Mouse (Mus musculus) heart, embryonic 15.5 days (tissue): ENCODE measurements around the gene Csf3. TPM values are rescaled to one million over a fixed set of nuclear protein-coding genes. Genes with fewer than 3 reads are reported as not detected.
"Not testable (repeated sequence)": the region's sequence is repeated elsewhere in the genome, so short reads cannot be mapped to it uniquely, and the experiment has no call there.

ENCODE experiments used
- ATAC-seq: fragments of 200-750 bp; cut with Nextera tagmentation; replicated peaks from 2 replicates; pipeline ENCODE4 v1.8.0; 2017; ENCODE audit warnings: low read depth, moderate TSS enrichment; ENCODE audit not compliant: insufficient number of reproducible peaks, insufficient read depth, low FRiP score
- H3K27ac ChIP-seq: fragments of 300-500 bp; sonication (generic); 2 replicates; pipeline ENCODE4 v1.5.1; 2015; ENCODE audit warnings: mild to moderate bottlenecking, inconsistent platforms
- H3K27me3 ChIP-seq: fragments of 300-500 bp; sonication (generic); 2 replicates; pipeline ENCODE4 v1.6.1; 2015; ENCODE audit warnings: inconsistent platforms
- H3K36me3 ChIP-seq: fragments of 300-500 bp; sonication (generic); 2 replicates; pipeline ENCODE4 v1.6.1; 2015; ENCODE audit warnings: mild to moderate bottlenecking, inconsistent platforms
- H3K4me1 ChIP-seq: fragments of 300-500 bp; sonication (generic); replicated peaks from 2 replicates; pipeline ENCODE4 v1.6.1; 2015; ENCODE audit warnings: inconsistent platforms
- H3K4me2 ChIP-seq: fragments of 300-500 bp; sonication (generic); 2 replicates; pipeline ENCODE4 v1.6.1; 2015; ENCODE audit warnings: inconsistent platforms, mild to moderate bottlenecking, moderate library complexity
- H3K4me3 ChIP-seq: fragments of 300-500 bp; sonication (generic); 2 replicates; pipeline ENCODE4 v1.5.1; 2015; ENCODE audit warnings: mild to moderate bottlenecking, inconsistent platforms
- H3K9ac ChIP-seq: fragments of 300-500 bp; sonication (generic); 2 replicates; pipeline ENCODE4 v1.6.1; 2015; ENCODE audit warnings: mild to moderate bottlenecking, inconsistent platforms
- H3K9me3 ChIP-seq: fragments of 300-500 bp; sonication (generic); replicated peaks from 2 replicates; pipeline ENCODE4 v1.6.1; 2016; ENCODE audit warnings: inconsistent platforms
- WGBS: fragments of 180-500 bp; shearing (Covaris S2); methylation state at CpG from one replicate; pipeline ENCODE4 v1.1.7; 2015; ENCODE audit warnings: mixed read lengths; 5-methylcytosine and 5-hydroxymethylcytosine counted together
- polyA plus RNA-seq: library from polyadenylated mRNA; unstranded; fragments of >200 nt; fragmentation: Nextera tagmentation; extraction: Ambion mirVana; gene quantifications from 2 replicates; pipeline ENCODE4 v1.2.1, GENCODE M21; 2015

Gene Csf3
- polyA plus RNA-seq, result not detected in 2 replicates

DNA sequence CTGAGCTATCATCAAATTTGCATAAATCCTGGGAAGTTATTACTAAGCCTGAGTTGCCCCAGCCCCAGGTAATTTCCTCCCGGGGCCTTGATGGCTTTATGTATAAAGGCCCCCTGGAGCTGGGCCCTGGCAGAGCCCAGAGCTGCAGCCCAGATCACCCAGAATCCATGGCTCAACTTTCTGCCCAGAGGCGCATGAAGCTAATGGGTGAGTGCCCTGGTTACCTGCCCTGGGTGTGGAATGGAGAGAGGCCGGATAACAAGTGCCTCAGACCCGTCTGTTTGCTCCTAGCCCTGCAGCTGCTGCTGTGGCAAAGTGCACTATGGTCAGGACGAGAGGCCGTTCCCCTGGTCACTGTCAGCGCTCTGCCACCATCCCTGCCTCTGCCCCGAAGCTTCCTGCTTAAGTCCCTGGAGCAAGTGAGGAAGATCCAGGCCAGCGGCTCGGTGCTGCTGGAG, at the start of gene Csf3:
Gene Csf3 (plus strand): TSS at position 51 of the 458 bp plus-strand sequence.
- 0 out of 2 replicates have a peak, but pooled peaks cover 3% of the 10 kb centered on the region for H3K27me3 ChIP-seq
- H3K4me2 ChIP-seq, result no peak within 1 kb of the TSS
- no peak within 1 kb of the TSS for H3K4me3 ChIP-seq
- H3K36me3 ChIP-seq, result peaks cover 5% of the 10 kb centered on the region
- no peaks in the 10 kb centered on the region for H3K9me3 ChIP-seq
- WGBS, result 50% methylated on average over 10 of the region's 10 CpGs
- H3K4me1 ChIP-seq, result peaks cover 13% of the 10 kb centered on the region
- H3K9ac ChIP-seq, result 0 out of 2 replicates have a peak within 1 kb of the TSS, but pooled peaks have one; percentile 1
- ATAC-seq, result no peak
- H3K27ac ChIP-seq, result no peak within 1 kb of the TSS

DNA sequence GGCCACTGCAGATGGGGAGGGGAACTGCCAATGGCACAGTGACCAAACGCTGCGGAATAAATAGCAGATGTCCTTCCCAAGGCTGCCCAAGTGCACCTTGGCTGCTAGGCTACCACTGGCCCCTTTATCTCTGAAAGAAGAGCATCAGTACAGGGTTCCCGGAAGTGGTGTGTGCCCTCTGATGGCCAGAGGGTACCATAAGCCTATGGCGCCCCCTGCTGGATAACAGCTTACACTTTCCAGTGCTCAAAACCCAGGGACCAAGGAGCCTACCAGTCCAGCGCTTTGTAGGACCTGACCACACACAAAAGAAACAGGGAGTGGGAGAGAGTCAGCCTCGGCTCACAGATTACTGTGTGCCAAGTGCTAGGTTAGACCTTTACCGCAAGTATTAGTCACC, 46.0 kb upstream of the Csf3 start:
- H3K4me2 ChIP-seq, ATAC-seq: not testable (repeated sequence)

DNA sequence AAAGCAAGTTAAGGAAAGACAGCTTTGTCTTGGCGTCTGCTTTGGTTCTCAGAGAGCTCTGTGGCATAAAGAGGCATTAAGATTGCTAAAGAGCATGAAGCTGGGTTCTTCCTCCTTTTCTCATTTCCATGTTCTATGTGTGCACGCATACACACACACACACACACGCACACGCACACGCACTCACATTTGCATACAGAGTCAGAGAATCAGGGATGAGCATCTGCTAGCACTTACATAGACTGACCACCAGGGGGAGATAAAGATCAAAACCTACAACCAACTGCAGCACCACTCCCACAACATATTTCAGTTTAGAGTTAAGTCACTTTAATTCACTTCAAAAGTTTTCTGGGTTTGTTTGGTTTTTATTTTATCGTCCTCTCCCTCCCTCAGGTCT, 40.5 kb upstream of the Csf3 start:
- Histone ChIP-seq H3K4me2 (no peak overlapping the region; the same call in 1 of the 2 replicates), H3K9ac (no peak overlapping the region), H3K36me3 (no peaks in the 10 kb centered on the region), H3K4me3 (no peak overlapping the region), H3K9me3 (no peaks in the 10 kb centered on the region), H3K27me3 (peaks cover 8% of the 10 kb centered on the region; the same call in 1 of the 2 replicates), H3K4me1 (no peaks in the 10 kb centered on the region), H3K27ac (no peak overlapping the region)
- WGBS, result 13% methylated on average over 6 of the region's 6 CpGs
- ATAC-seq, result no peak

More for the DNA sequence above, 46.0 kb upstream of the Csf3 start:
- H3K9ac ChIP-seq, H3K4me3 ChIP-seq, H3K9me3 ChIP-seq, H3K27me3 ChIP-seq, H3K27ac ChIP-seq, H3K36me3 ChIP-seq, H3K4me1 ChIP-seq: not testable (repeated sequence)
- 8% methylated on average over 7 of the region's 7 CpGs for WGBS

DNA sequence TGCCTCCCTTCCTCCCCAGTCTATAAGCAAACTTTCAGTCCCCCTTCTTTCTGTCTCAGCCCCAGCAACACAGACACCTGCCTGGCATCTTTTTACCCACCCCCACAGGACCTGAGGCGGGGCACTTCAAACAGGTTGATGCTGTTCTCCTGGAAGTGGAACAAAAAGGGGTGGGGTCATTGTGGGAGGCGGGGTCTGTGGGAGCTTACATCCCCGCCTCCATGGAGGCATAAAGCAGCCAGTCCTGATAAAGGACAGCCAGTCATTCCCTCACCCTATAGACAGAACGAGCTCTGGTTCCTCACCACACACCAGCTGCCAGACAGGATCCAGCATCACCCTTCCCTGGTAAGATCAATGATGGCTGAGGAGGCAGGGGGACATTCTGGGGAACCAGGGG, 37.0 kb upstream of the Csf3 start, which contains the start of gene Gsdma:
Gene Gsdma (plus strand): TSS at position 261 of the 400 bp plus-strand sequence.
- no peaks in the 10 kb centered on the region for H3K36me3 ChIP-seq
- no peak within 1 kb of the TSS for H3K9ac ChIP-seq
- no peak for ATAC-seq
- no peaks in the 10 kb centered on the region for H3K9me3 ChIP-seq
- H3K4me3 ChIP-seq, result no peak within 1 kb of the TSS
- H3K27ac ChIP-seq, result no peak within 1 kb of the TSS
- no peaks in the 10 kb centered on the region for H3K4me1 ChIP-seq
- peaks cover 34% of the 10 kb centered on the region for H3K27me3 ChIP-seq
- 28% methylated on average over 4 of the region's 4 CpGs for WGBS
- no peak within 1 kb of the TSS for H3K4me2 ChIP-seq

DNA sequence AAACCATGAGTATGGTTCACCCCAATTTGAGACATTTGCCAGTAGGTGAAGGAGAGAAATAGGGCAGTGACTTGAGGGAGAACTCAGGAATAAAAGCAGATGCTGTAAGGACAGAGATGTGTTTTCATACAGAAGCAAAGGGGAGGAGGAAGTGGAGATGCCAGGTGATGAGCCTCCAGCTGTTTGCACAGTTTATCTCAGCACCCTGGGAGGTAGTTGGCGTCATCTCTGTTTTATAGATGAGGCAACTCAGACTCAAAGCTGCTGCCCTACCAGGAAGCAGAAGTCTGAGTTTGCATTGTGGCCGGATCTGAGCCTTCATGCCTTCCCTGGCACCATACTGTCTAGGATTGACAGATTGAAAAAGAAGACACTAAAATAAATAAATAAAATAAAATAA, 32.1 kb upstream of the Csf3 start:
- Histone ChIP-seq H3K9ac (no peak overlapping the region), H3K4me3 (no peak overlapping the region), H3K27ac (no peak overlapping the region), H3K36me3 (no peaks in the 10 kb centered on the region), H3K27me3 (peaks cover 45% of the 10 kb centered on the region), H3K4me1 (no peaks in the 10 kb centered on the region), H3K4me2 (no peak overlapping the region), H3K9me3 (no peaks in the 10 kb centered on the region)
- 63% methylated on average over 2 of the region's 2 CpGs for WGBS
- no peak for ATAC-seq

DNA sequence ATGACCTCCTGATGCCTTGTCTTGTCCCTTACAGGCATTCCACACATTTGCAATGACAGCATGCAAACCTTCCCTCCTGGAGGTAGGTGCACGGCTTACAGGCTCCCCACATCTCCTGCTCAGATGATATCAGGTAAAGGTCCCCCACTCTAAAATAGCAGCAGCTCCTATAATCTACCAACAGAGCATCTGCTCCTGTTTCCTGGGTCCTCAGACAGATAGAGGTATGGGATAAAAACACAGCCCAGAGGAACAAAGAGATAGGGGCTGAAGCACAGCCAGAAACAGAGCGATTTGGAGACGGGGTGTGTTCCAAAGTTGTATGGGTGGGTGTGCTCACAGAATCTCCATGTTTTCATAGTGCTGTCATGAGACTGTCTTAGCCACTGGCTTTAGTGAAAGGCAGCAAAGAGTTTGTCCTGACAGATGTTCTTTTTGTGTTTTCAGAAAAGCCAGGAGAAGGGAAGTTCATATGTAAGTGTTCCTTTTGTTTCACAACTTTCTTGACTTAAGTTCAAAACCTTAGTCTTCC, 29.7 kb upstream of the Csf3 start:
- H3K4me3 ChIP-seq, result no peak overlapping the region
- no peaks in the 10 kb centered on the region for H3K4me1 ChIP-seq
- no peaks in the 10 kb centered on the region for H3K36me3 ChIP-seq
- H3K27me3 ChIP-seq, result peaks cover 43% of the 10 kb centered on the region
- no peak overlapping the region for H3K27ac ChIP-seq
- 59% methylated on average over 3 of the region's 3 CpGs for WGBS
- no peak for ATAC-seq
- no peak overlapping the region for H3K9ac ChIP-seq
- no peaks in the 10 kb centered on the region for H3K9me3 ChIP-seq
- no peak overlapping the region for H3K4me2 ChIP-seq

DNA sequence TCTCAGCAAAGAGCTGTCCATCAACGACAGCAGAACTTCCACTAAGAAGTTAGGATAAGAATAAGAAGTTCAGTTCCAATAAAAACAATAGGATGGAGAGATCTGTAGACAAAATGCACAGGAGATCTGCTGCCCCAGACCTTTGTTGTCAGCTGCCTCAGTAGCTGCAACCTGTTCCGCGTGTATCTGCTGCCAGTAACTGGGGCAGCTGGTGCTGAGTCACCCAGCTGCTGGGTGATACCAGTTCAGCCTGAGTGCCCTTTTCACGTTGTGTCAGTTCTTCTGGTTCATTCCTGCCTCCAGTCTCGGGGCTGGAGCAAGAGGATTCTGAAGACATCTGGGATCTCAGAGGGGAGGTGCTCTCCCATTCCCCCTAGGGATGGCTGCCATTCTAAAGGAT, 29.2 kb upstream of the Csf3 start:
- ATAC-seq, result no peak
- peaks cover 40% of the 10 kb centered on the region for H3K27me3 ChIP-seq
- 45% methylated on average over 5 of the region's 5 CpGs for WGBS
- no peaks in the 10 kb centered on the region for H3K4me1 ChIP-seq
- no peak overlapping the region for H3K4me2 ChIP-seq
- no peak overlapping the region for H3K27ac ChIP-seq
- H3K9ac ChIP-seq, result no peak overlapping the region
- H3K9me3 ChIP-seq, result no peaks in the 10 kb centered on the region
- no peak overlapping the region for H3K4me3 ChIP-seq
- no peaks in the 10 kb centered on the region for H3K36me3 ChIP-seq

DNA sequence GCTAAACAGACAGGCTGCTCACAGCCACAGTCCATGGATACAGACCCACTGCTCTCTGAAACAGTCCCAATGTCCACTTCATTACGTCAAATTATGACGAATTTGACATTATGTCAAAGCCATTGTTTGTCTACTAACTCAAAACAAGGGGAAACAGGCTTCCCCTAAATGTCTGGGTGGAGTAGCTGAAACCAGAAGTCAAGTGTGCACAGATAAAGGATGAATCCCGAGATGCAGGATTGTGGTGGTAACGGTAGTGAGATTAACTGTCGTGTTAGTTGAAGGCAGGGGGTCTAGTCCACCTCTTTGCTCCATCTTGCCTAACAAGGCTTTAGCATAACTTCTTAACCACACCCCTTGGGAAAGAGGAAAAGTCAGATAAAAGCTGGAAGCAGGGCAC, 28.6 kb upstream of the Csf3 start:
- Histone ChIP-seq H3K27me3 (peaks cover 35% of the 10 kb centered on the region), H3K9me3 (no peaks in the 10 kb centered on the region), H3K4me3 (no peak overlapping the region), H3K4me2 (no peak overlapping the region), H3K36me3 (no peaks in the 10 kb centered on the region), H3K9ac (no peak overlapping the region), H3K27ac (no peak overlapping the region), H3K4me1 (no peaks in the 10 kb centered on the region)
- no peak for ATAC-seq
- WGBS, result 65% methylated on average over 5 of the region's 5 CpGs

DNA sequence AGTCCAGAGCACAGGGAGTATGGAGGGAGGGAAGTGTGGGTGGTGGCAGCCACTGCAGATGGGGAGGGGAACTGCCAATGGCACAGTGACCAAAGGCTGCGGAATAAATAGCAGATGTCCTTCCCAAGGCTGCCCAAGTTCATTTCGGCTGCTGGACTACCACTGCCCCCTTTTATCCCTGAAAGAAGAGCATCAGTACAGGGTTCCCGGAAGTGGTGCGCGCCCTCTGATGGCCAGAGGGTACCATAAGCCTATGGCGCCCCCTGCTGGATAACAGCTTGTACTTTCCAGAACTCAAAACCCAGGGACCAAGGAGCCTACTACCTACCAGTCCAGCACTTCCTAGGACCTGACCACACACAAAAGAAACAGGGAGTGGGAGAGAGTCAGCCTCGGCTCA, 27.9 kb upstream of the Csf3 start:
- not testable (repeated sequence) for ATAC-seq, H3K36me3 ChIP-seq, H3K9me3 ChIP-seq, H3K4me1 ChIP-seq, H3K4me3 ChIP-seq, H3K9ac ChIP-seq, H3K27ac ChIP-seq
- Histone ChIP-seq H3K4me2 (peak overlapping the region; percentile 33; the same call in 1 of the 2 replicates), H3K27me3 (peaks cover 28% of the 10 kb centered on the region)
- WGBS, result 11% methylated on average over 7 of the region's 7 CpGs

DNA sequence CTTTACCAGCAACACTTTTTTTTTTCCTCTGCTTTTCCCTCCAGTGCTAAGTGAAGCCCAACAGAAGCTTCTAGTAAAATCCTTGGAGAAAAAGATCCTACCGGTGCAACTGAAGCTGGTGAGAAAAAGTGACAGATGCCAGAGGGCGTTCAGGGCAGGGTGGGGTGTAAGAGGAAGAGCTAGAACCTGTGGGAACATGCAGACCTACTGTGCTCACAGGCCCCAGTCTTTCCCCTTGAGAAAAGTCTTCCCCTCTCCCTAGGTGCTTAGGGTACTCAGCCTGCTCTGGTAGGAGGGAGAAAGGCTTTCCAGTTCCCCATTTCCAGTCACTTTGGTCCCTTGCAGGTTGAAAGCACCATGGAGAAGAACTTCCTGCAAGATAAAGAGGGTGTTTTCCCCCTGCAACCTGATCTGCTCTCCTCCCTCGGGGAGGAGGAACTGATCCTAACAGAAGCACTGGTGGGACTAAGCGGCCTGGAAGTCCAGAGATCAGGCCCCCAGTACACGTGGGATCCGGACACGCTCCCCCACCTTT, 25.2 kb upstream of the Csf3 start:
- Histone ChIP-seq H3K9me3 (no peaks in the 10 kb centered on the region), H3K9ac (no peak overlapping the region), H3K4me1 (no peaks in the 10 kb centered on the region), H3K27me3 (peaks cover 10% of the 10 kb centered on the region), H3K27ac (no peak overlapping the region), H3K36me3 (no peaks in the 10 kb centered on the region), H3K4me2 (no peak overlapping the region), H3K4me3 (no peak overlapping the region)
- WGBS, result 25% methylated on average over 7 of the region's 7 CpGs
- ATAC-seq, result no peak

DNA sequence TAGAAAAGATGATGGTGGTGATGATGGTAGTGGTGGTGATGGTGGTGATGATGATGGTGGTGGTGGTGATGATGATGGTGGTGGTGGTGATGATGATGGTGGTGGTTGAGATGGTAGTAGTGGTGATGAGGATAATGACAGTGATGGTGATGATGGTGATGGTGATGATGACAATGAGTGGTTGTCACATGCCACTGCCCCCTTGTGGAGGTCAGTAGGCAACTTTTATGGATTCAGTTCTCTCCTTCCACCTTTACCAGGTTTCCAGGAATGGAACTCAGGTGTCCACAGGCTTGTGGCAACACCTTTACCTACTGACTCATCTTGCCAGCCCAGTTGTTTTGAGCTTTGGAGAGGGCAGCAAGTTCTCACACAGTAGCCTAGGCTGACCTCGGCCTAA, 21.0 kb upstream of the Csf3 start:
- no peak for ATAC-seq
- Histone ChIP-seq H3K27ac (no peak overlapping the region), H3K9me3 (no peaks in the 10 kb centered on the region), H3K27me3 (no peaks in the 10 kb centered on the region), H3K4me1 (peaks cover 16% of the 10 kb centered on the region), H3K36me3 (no peaks in the 10 kb centered on the region), H3K9ac (no peak overlapping the region), H3K4me3 (no peak overlapping the region), H3K4me2 (no peak overlapping the region)
- 81% methylated on average over 1 of the region's 1 CpGs for WGBS

DNA sequence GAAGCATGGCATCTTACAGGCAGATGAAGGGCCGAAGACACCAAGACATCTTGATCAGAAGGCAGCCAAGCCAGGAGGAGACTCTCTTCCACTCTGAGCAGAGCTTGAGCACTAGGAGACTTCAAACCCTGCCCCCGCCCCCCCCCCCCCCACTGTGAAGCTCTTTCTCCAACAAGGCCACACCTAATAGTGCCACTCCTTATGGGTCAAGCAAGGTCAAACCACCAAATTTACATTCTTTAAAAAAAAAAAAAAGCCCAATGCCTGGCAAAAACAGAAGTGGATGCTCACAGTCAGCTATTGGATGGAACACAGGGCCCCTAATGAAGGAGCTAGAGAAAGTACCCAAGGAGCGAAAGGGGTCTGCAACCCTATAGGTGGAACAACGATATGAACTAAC, 20.5 kb upstream of the Csf3 start:
- WGBS, result 76% methylated on average over 4 of the region's 4 CpGs
- peaks cover 16% of the 10 kb centered on the region for H3K4me1 ChIP-seq
- H3K4me3 ChIP-seq, H3K4me2 ChIP-seq, ATAC-seq, H3K36me3 ChIP-seq, H3K27ac ChIP-seq, H3K9me3 ChIP-seq, H3K9ac ChIP-seq, H3K27me3 ChIP-seq: not testable (repeated sequence)
